Mouse (Mus musculus): ENCODE measurements around the gene Fbxw21.

DNA sequence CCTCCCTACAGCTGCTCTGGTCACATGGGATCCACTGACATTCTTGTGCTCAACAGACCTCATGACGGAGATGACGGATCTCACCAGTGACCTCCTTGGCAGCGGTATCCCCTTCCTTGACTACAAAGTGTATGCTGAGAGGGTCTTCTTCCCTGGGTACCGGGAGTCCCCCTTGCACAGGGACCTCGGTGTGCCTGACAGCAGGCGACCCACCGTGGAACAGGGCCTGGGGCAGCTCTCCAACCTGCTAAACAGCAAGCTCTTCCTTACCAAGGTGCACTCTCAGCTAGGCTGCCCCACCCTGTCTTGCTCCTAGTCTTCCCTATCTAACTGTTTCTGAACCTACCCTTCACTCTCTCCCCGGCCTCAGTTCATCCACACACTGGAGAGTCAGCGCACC lies 50.2 kb downstream of the Fbxw21 start:
- TF ChIP-seq CTCF (IDR thresholded peaks at IDR 0.05; ENCODE audit: borderline replicate concordance, insufficient read depth, low read length) (no peak), POLR2A (IDR thresholded peaks at IDR 0.05; ENCODE audit: low read depth, low read length) (no peak)

Data from embryonic fibroblast, embryonic 13.5 days (primary cell).